Comparison of ENCODE assay signal across 9 mouse cellular contexts in genomic region chr11:8955678-8956077, GRCm38 (mm10). TPM values are rescaled to one million over a fixed set of nuclear protein-coding genes. Genes with fewer than 3 reads are reported as not detected.
DNase-seq lines count a peak whose midpoint lies in the region; ATAC-seq and TF ChIP-seq lines count a peak whose summit lies in the region.
"Had no signal": no experiment of that assay in that cellular context is flagged by ENCODE, and none has a peak within 500 bp of the region (broad histone marks: within the 10 kb centered on the region; RNA-seq: fewer than 3 reads in every experiment).

No protein-coding gene starts in this region.

- DNase-seq in heart, postnatal 0 days (ENCODE audit: low spot score) = peak; percentile 20
- no peak for DNase-seq in heart, adult 11 months
- DNase-seq in B cell, adult 2 months = peak; percentile 24 to 25
- peak; percentile 39 for DNase-seq in adrenal gland, postnatal 14 days
- peak; percentile 68 for DNase-seq in hindbrain, embryonic 11.5 days (ENCODE audit: low spot score)
- DNase-seq in limb, embryonic 14.5 days (ENCODE audit: low spot score) = peak; percentile 70

- no peak for ATAC-seq in heart, postnatal 0 days (ENCODE audit: insufficient read depth, low read depth)
- peak; percentile 64; the same call in 1 of the 2 replicates for ATAC-seq in hindbrain, embryonic 11.5 days (ENCODE audit: low FRiP score)
- ATAC-seq in limb, embryonic 14.5 days (ENCODE audit: low FRiP score, low read depth) = no peak
- ATAC-seq in neural tube, embryonic 15.5 days (ENCODE audit: low FRiP score) = peak; percentile 54; the same call in 1 of the 2 replicates
- ATAC-seq in monocyte, adult 5-6 weeks (replicated peaks; ENCODE audit: insufficient number of reproducible peaks, low FRiP score, low TSS enrichment, poor library complexity, severe bottlenecking) = no peak

- no peak for TF ChIP-seq EP300 in heart, postnatal 0 days (IDR thresholded peaks at IDR 0.05; ENCODE audit: low read depth)

- no peak overlapping the region for H3K4me3 ChIP-seq in heart, postnatal 0 days (ENCODE audit: low read depth, low read length)
- H3K4me3 ChIP-seq in hindbrain, embryonic 11.5 days (ENCODE audit: low read depth, low read length) = no peak overlapping the region
- H3K4me3 ChIP-seq in limb, embryonic 14.5 days (replicated peaks; ENCODE audit: low read length) = no peak overlapping the region
- H3K4me3 ChIP-seq in neural tube, embryonic 15.5 days (replicated peaks) = no peak overlapping the region

- H3K9me3 ChIP-seq in heart, postnatal 0 days (replicated peaks; ENCODE audit: control insufficient read depth, low read length) = no peaks in the 10 kb centered on the region
- H3K9me3 ChIP-seq in hindbrain, embryonic 11.5 days (ENCODE audit: control insufficient read depth, low read length) = no peaks in the 10 kb centered on the region
- no peaks in the 10 kb centered on the region for H3K9me3 ChIP-seq in limb, embryonic 14.5 days (ENCODE audit: control insufficient read depth, low read length)
- no peaks in the 10 kb centered on the region for H3K9me3 ChIP-seq in neural tube, embryonic 15.5 days (replicated peaks)

- no peak overlapping the region for H3K27ac ChIP-seq in heart, postnatal 0 days (ENCODE audit: low read depth)
- H3K27ac ChIP-seq in hindbrain, embryonic 11.5 days (ENCODE audit: low read depth, low read length) = no peak overlapping the region
- no peak overlapping the region for H3K27ac ChIP-seq in limb, embryonic 14.5 days (replicated peaks; ENCODE audit: low read depth, low read length)
- no peak overlapping the region for H3K27ac ChIP-seq in neural tube, embryonic 15.5 days (replicated peaks)

- H3K4me2 ChIP-seq in heart, postnatal 0 days (ENCODE audit: low read depth, low read length) = no peak overlapping the region
- no peak overlapping the region for H3K4me2 ChIP-seq in hindbrain, embryonic 11.5 days (replicated peaks; ENCODE audit: low read depth, low read length)
- no peak overlapping the region for H3K4me2 ChIP-seq in limb, embryonic 14.5 days (replicated peaks; ENCODE audit: low read depth, low read length, severe bottlenecking)
- H3K4me2 ChIP-seq in neural tube, embryonic 15.5 days = no peak overlapping the region

- WGBS in heart, postnatal 0 days = 0% methylated on average over 1 of the region's 1 CpGs
- 14% methylated on average over 1 of the region's 1 CpGs for WGBS in hindbrain, embryonic 11.5 days
- 3% methylated on average over 1 of the region's 1 CpGs for WGBS in limb, embryonic 14.5 days
- 13% methylated on average over 1 of the region's 1 CpGs for WGBS in neural tube, embryonic 15.5 days

- no peaks in the 10 kb centered on the region for H3K4me1 ChIP-seq in heart, postnatal 0 days (ENCODE audit: control insufficient read depth, insufficient read depth)
- H3K4me1 ChIP-seq in hindbrain, embryonic 11.5 days (replicated peaks; ENCODE audit: control insufficient read depth, insufficient read depth, low read length) = no peaks in the 10 kb centered on the region
- H3K4me1 ChIP-seq in limb, embryonic 14.5 days (ENCODE audit: control insufficient read depth, insufficient read depth, low read length) = peaks cover 6% of the 10 kb centered on the region
- H3K4me1 ChIP-seq in neural tube, embryonic 15.5 days = 0 out of 2 replicates have a peak, but pooled peaks cover 3% of the 10 kb centered on the region

- no peaks in the 10 kb centered on the region for H3K36me3 ChIP-seq in heart, postnatal 0 days (replicated peaks; ENCODE audit: control insufficient read depth, insufficient read depth, low read length)
- H3K36me3 ChIP-seq in hindbrain, embryonic 11.5 days (ENCODE audit: control insufficient read depth, insufficient read depth, low read length) = no peaks in the 10 kb centered on the region
- no peaks in the 10 kb centered on the region for H3K36me3 ChIP-seq in limb, embryonic 14.5 days (ENCODE audit: control insufficient read depth, insufficient read depth, low read length)
- no peaks in the 10 kb centered on the region for H3K36me3 ChIP-seq in neural tube, embryonic 15.5 days

- peak; percentile 48 for TF ChIP-seq CTCF in heart, postnatal 0 days (IDR thresholded peaks at IDR 0.05; ENCODE audit: low read depth)

- H3K9ac ChIP-seq in heart, postnatal 0 days (replicated peaks; ENCODE audit: low read depth, low read length) = no peak overlapping the region
- H3K9ac ChIP-seq in hindbrain, embryonic 11.5 days (ENCODE audit: low read depth, low read length) = no peak overlapping the region
- H3K9ac ChIP-seq in limb, embryonic 14.5 days (ENCODE audit: low read depth, low read length, severe bottlenecking) = no peak overlapping the region
- H3K9ac ChIP-seq in neural tube, embryonic 15.5 days (replicated peaks) = no peak overlapping the region

- no peak for TF ChIP-seq POLR2A in limb, embryonic 14.5 days (IDR thresholded peaks at IDR 0.05; ENCODE audit: borderline replicate concordance, extremely low read depth, insufficient read depth, insufficient read length)

- no peaks in the 10 kb centered on the region for H3K27me3 ChIP-seq in heart, postnatal 0 days (ENCODE audit: control insufficient read depth, insufficient read depth, low read length)
- H3K27me3 ChIP-seq in hindbrain, embryonic 11.5 days (ENCODE audit: control insufficient read depth, insufficient read depth, low read length) = no peaks in the 10 kb centered on the region
- H3K27me3 ChIP-seq in limb, embryonic 14.5 days (ENCODE audit: control insufficient read depth, insufficient read depth, low read length) = no peaks in the 10 kb centered on the region
- no peaks in the 10 kb centered on the region for H3K27me3 ChIP-seq in neural tube, embryonic 15.5 days (replicated peaks)

RNA-seq across cellular contexts. Expression of gene Pkd1l1, which starts 17.4 kb away (rescaled TPM):
- total RNA-seq in heart, postnatal 0 days (2014; rRNA removed; ENCODE audit: low replicate concordance) = not detected in 2 replicates
- polyA plus RNA-seq in heart, postnatal 0 days (2015; fragmentation: Nextera tagmentation; extraction: Ambion mirVana) = 0.01 TPM in 1 of 2 replicates, not detected in the other
- 0.07 and 0.08 TPM in 2 replicates for total RNA-seq in adrenal gland, postnatal 14 days (2021)
- 0.07 TPM in 1 of 2 replicates, not detected in the other for polyA plus RNA-seq in hindbrain, embryonic 11.5 days (2014; fragmentation: Nextera tagmentation; extraction: Ambion mirVana)
- 0.11 and 0.15 TPM in 2 replicates for polyA plus RNA-seq in limb, embryonic 14.5 days (2012; rRNA removed)
- polyA plus RNA-seq in limb, embryonic 14.5 days (2014; fragmentation: Nextera tagmentation; extraction: Ambion mirVana) = 0.04 and 0.10 TPM in 2 replicates
- polyA plus RNA-seq in neural tube, embryonic 15.5 days (2015; fragmentation: Nextera tagmentation; extraction: Ambion mirVana) = 0.10 and 0.20 TPM in 2 replicates
- total RNA-seq in monocyte, adult 5-6 weeks (2017) = not detected in 3 replicates
- total RNA-seq: layer of hippocampus, postnatal 25 days had no signal

RNA-seq across cellular contexts. Expression of gene Hus1, which starts 55.3 kb away (rescaled TPM):
- 13.7 and 14.4 TPM in 2 replicates for total RNA-seq in heart, postnatal 0 days (2014; rRNA removed; ENCODE audit: low replicate concordance)
- 8.1 and 8.4 TPM in 2 replicates for polyA plus RNA-seq in heart, postnatal 0 days (2015; fragmentation: Nextera tagmentation; extraction: Ambion mirVana)
- total RNA-seq in adrenal gland, postnatal 14 days (2021) = 9.1 and 9.2 TPM in 2 replicates
- polyA plus RNA-seq in hindbrain, embryonic 11.5 days (2014; fragmentation: Nextera tagmentation; extraction: Ambion mirVana) = 16.9 and 19.0 TPM in 2 replicates
- polyA plus RNA-seq in limb, embryonic 14.5 days (2012; rRNA removed) = 17.0 and 18.4 TPM in 2 replicates
- 11.9 and 13.7 TPM in 2 replicates for polyA plus RNA-seq in limb, embryonic 14.5 days (2014; fragmentation: Nextera tagmentation; extraction: Ambion mirVana)
- 11.0 and 13.8 TPM in 2 replicates for polyA plus RNA-seq in neural tube, embryonic 15.5 days (2015; fragmentation: Nextera tagmentation; extraction: Ambion mirVana)
- 3.9 to 10.8 TPM (median 9.6 TPM) in 3 replicates for total RNA-seq in monocyte, adult 5-6 weeks (2017)

Comparison
In these comparisons a context has a peak if more than half of its experiments do, and no peak if none do; other contexts are left out.
1. ATAC-seq: peak in hindbrain, embryonic 11.5 days (single experiment) and neural tube, embryonic 15.5 days (single experiment); none in heart, postnatal 0 days (single experiment), limb, embryonic 14.5 days (single experiment) and monocyte, adult 5-6 weeks (single experiment).